Mouse (Mus musculus): ENCODE data around the gene Ext2. TPM values are rescaled to one million over a fixed set of nuclear protein-coding genes. Genes with fewer than 3 reads are reported as not detected.

The Ext2 gene
- polyA plus RNA-seq, 1 experiment from 2014 or later = 70.8 TPM

DNA sequence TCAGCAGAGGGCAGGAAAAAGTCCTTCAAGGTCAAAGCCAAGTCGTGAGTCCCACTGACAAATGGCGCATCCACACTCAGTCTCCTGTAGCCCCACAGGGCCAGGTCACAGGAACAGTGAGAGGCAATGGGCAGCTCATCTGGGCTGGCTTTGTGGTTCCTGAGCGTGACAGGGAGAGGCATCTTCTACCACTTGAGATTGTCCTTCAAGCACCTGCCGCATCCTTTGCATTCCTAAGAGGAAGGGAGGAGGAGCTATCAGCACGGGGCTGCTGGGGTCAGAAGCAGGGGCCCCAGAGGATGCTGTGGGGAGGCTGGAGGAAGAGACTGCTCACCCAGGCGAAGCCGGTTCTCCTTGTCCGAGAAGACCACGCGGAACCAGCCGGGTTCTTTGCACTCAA is 13.2 kb upstream of the Ext2 start:
- ATAC-seq (ENCODE audit: insufficient number of reproducible peaks, insufficient read depth, low FRiP score, low read depth) = no peak
- H3K27ac ChIP-seq (replicated peaks in 1 of 2; ENCODE audit: control insufficient read depth in 1 of 2, insufficient read depth in 1 of 2, low read depth in 2 of 2, low read length in 2 of 2) = no peak overlapping the region
- H3K36me3 ChIP-seq (ENCODE audit: control insufficient read depth, insufficient read depth, low read length) = peaks cover 38% of the 10 kb centered on the region

DNA sequence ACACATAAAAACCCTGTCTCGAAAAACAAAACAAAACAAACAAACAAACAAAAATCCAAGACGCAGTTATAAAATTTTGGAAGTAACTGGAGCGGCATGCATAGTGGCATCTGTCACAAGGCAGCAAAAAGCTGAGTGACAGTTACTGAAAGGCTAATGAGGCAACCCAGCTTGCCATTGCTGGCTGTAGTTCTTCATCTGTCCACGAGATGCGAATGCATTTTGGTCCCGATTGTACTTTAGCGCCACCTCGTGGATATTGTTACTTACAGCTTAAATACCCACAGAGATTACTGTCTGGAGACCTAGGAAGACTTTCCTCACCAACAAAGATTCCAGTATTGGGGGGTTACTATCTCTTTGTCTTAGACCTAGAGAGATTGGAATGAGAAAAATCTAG is 1.2 kb upstream of the Ext2 start:
- Histone ChIP-seq H3K27ac (replicated peaks in 1 of 2; ENCODE audit: control insufficient read depth in 1 of 2, insufficient read depth in 1 of 2, low read depth in 2 of 2, low read length in 2 of 2) (no peak overlapping the region), H3K4me1 (ENCODE audit: control insufficient read depth in 2 of 2, insufficient read depth in 2 of 2, low read length in 2 of 2) (peaks cover 0 to 7% of the 10 kb centered on the region in 2 experiments; a peak in 2 of 4 replicates), H3K27me3 (ENCODE audit: control insufficient read depth, insufficient read depth, low read length) (no peaks in the 10 kb centered on the region), H3K9me3 (ENCODE audit: control insufficient read depth, low read length) (no peaks in the 10 kb centered on the region), H3K9ac (ENCODE audit: low read length) (no peak overlapping the region), H3K4me3 (ENCODE audit: control insufficient read depth in 1 of 2, insufficient read depth in 1 of 2, low read depth in 1 of 2, low read length in 2 of 2) (no peak overlapping the region), H3K4me2 (ENCODE audit: low read length) (no peak overlapping the region), H3K36me3 (ENCODE audit: control insufficient read depth, insufficient read depth, low read length) (peaks cover 4% of the 10 kb centered on the region; the same call in 1 of the 2 replicates)
- 17% methylated on average over 8 of the region's 8 CpGs for WGBS
- no peak for ATAC-seq (ENCODE audit: insufficient number of reproducible peaks, insufficient read depth, low FRiP score, low read depth)

More for the DNA sequence above, 13.2 kb upstream of the Ext2 start:
- peaks cover 2 to 8% of the 10 kb centered on the region in 2 experiments; a peak in 3 of 4 replicates for H3K4me1 ChIP-seq (ENCODE audit: control insufficient read depth in 2 of 2, insufficient read depth in 2 of 2, low read length in 2 of 2)
- no peak overlapping the region for H3K4me3 ChIP-seq (ENCODE audit: control insufficient read depth in 1 of 2, insufficient read depth in 1 of 2, low read depth in 1 of 2, low read length in 2 of 2)
- no peak overlapping the region for H3K4me2 ChIP-seq (ENCODE audit: low read length)
- H3K9me3 ChIP-seq (ENCODE audit: control insufficient read depth, low read length) = no peaks in the 10 kb centered on the region
- WGBS = 69% methylated on average over 11 of the region's 11 CpGs
- H3K9ac ChIP-seq (ENCODE audit: low read length) = no peak overlapping the region
- H3K27me3 ChIP-seq (ENCODE audit: control insufficient read depth, insufficient read depth, low read length) = no peaks in the 10 kb centered on the region

DNA sequence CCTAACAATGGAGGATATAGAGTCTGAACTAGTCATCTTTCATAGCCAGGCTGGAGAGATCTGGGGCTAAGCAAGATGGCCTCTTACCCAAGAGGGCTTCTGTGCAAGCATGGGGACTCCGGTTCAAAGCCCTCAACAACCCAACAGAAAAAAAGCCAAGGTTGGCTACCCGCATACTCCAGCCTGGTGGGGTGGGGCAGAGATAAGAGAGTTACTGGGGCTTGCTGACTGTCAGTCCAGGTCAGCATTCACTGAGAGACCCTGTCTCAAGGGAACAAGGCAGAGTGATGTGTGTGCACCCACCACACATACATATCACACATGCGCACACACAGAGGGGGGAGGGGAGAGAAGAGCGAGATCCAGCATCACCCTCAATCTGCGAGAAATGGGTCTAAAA is 4.6 kb downstream of the Ext2 start:
- no peak overlapping the region for H3K27ac ChIP-seq (replicated peaks in 1 of 2; ENCODE audit: control insufficient read depth in 1 of 2, insufficient read depth in 1 of 2, low read depth in 2 of 2, low read length in 2 of 2)
- H3K9ac ChIP-seq (ENCODE audit: low read length) = no peak overlapping the region
- H3K4me2 ChIP-seq (ENCODE audit: low read length) = no peak overlapping the region
- peaks cover 0 to 7% of the 10 kb centered on the region in 2 experiments; a peak in 2 of 4 replicates for H3K4me1 ChIP-seq (ENCODE audit: control insufficient read depth in 2 of 2, insufficient read depth in 2 of 2, low read length in 2 of 2)
- no peak for ATAC-seq (ENCODE audit: insufficient number of reproducible peaks, insufficient read depth, low FRiP score, low read depth)
- no peaks in the 10 kb centered on the region for H3K9me3 ChIP-seq (ENCODE audit: control insufficient read depth, low read length)
- H3K27me3 ChIP-seq (ENCODE audit: control insufficient read depth, insufficient read depth, low read length) = no peaks in the 10 kb centered on the region
- no peak overlapping the region for H3K4me3 ChIP-seq (ENCODE audit: control insufficient read depth in 1 of 2, insufficient read depth in 1 of 2, low read depth in 1 of 2, low read length in 2 of 2)
- H3K36me3 ChIP-seq (ENCODE audit: control insufficient read depth, insufficient read depth, low read length) = peaks cover 13% of the 10 kb centered on the region
- WGBS = 88% methylated on average over 5 of the region's 5 CpGs

DNA sequence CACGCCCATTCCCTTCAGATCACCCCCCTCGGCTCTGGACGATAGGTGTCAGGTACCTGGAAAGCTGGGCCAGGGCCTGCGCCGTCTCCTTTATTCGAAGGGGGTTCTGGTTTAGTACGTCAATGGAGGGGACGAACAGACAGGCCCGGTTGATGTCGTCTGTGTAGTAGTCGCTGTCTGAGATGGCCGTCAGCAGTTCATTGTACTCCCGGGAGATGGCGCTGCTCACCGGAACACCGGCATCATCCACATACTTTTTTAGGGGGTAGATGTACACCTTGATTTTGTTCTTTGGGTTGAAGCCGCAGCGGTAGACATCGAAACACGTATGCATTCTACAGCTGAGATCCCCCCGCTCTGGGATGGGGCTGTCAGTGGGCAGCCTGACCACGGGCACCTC is 9.0 kb downstream of the Ext2 start:
- Histone ChIP-seq H3K27ac (replicated peaks in 1 of 2; ENCODE audit: control insufficient read depth in 1 of 2, insufficient read depth in 1 of 2, low read depth in 2 of 2, low read length in 2 of 2) (no peak overlapping the region), H3K4me3 (ENCODE audit: control insufficient read depth in 1 of 2, insufficient read depth in 1 of 2, low read depth in 1 of 2, low read length in 2 of 2) (no peak overlapping the region), H3K9me3 (ENCODE audit: control insufficient read depth, low read length) (no peaks in the 10 kb centered on the region), H3K36me3 (ENCODE audit: control insufficient read depth, insufficient read depth, low read length) (peaks cover 46% of the 10 kb centered on the region), H3K4me2 (ENCODE audit: low read length) (no peak overlapping the region), H3K27me3 (ENCODE audit: control insufficient read depth, insufficient read depth, low read length) (no peaks in the 10 kb centered on the region), H3K4me1 (ENCODE audit: control insufficient read depth in 2 of 2, insufficient read depth in 2 of 2, low read length in 2 of 2) (no peaks in the 10 kb centered on the region), H3K9ac (ENCODE audit: low read length) (no peak overlapping the region)
- WGBS = 86% methylated on average over 22 of the region's 22 CpGs
- no peak for ATAC-seq (ENCODE audit: insufficient number of reproducible peaks, insufficient read depth, low FRiP score, low read depth)

DNA sequence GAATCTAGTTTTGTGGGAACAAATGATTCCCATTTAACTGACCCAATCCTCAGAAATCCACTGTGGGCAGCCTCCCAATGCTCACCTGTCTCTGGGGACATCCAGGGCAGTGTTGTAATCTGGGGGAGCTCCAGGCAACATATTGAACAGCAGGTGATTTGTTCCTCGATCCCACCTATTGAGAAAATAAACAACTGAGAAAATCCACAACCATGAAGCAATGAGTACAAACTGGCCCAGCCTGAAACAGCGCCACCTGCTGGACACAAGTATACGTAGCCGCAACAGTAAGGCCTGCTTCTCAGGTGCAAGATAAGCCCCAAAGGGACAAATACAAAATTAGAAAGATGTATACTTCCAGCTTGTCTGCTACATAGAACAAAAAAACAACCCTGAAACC is 10.6 kb downstream of the Ext2 start:
- WGBS = 44% methylated on average over 4 of the region's 4 CpGs
- H3K36me3 ChIP-seq (ENCODE audit: control insufficient read depth, insufficient read depth, low read length) = peaks cover 56% of the 10 kb centered on the region

DNA sequence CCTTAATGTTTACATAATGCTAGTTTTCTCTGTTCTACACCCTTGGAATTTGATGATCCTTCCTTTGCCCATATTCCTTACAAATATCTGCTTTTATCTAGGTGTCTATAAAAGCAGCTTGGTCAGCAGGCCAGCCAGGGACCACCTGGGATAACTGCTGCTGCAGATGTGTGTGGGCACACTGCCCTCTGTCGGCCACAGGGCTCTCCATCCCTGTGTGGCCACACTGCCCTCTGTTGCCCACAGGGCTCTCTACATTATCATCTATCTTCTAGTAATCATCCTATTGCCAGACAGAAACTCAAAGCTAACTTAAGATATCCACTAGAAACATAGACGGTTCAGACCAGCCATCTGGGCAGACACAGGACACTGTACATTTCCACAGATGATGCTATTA is 12.4 kb downstream of the Ext2 start:
- WGBS = 5% methylated on average over 2 of the region's 2 CpGs
- ATAC-seq (ENCODE audit: insufficient number of reproducible peaks, insufficient read depth, low FRiP score, low read depth) = no peak
- no peak overlapping the region for H3K27ac ChIP-seq (replicated peaks in 1 of 2; ENCODE audit: control insufficient read depth in 1 of 2, insufficient read depth in 1 of 2, low read depth in 2 of 2, low read length in 2 of 2)
- peaks cover 71% of the 10 kb centered on the region for H3K36me3 ChIP-seq (ENCODE audit: control insufficient read depth, insufficient read depth, low read length)
- no peak overlapping the region for H3K4me3 ChIP-seq (ENCODE audit: control insufficient read depth in 1 of 2, insufficient read depth in 1 of 2, low read depth in 1 of 2, low read length in 2 of 2)
- H3K4me2 ChIP-seq (ENCODE audit: low read length) = no peak overlapping the region
- no peak overlapping the region for H3K9ac ChIP-seq (ENCODE audit: low read length)
- H3K9me3 ChIP-seq (ENCODE audit: control insufficient read depth, low read length) = no peaks in the 10 kb centered on the region
- no peaks in the 10 kb centered on the region for H3K4me1 ChIP-seq (ENCODE audit: control insufficient read depth in 2 of 2, insufficient read depth in 2 of 2, low read length in 2 of 2)
- H3K27me3 ChIP-seq (ENCODE audit: control insufficient read depth, insufficient read depth, low read length) = no peaks in the 10 kb centered on the region

More for the DNA sequence above, 10.6 kb downstream of the Ext2 start:
- Histone ChIP-seq H3K9me3 (ENCODE audit: control insufficient read depth, low read length) (no peaks in the 10 kb centered on the region), H3K27ac (replicated peaks in 1 of 2; ENCODE audit: control insufficient read depth in 1 of 2, insufficient read depth in 1 of 2, low read depth in 2 of 2, low read length in 2 of 2) (no peak overlapping the region), H3K9ac (ENCODE audit: low read length) (no peak overlapping the region), H3K4me1 (ENCODE audit: control insufficient read depth in 2 of 2, insufficient read depth in 2 of 2, low read length in 2 of 2) (no peaks in the 10 kb centered on the region), H3K4me3 (ENCODE audit: control insufficient read depth in 1 of 2, insufficient read depth in 1 of 2, low read depth in 1 of 2, low read length in 2 of 2) (no peak overlapping the region), H3K4me2 (ENCODE audit: low read length) (no peak overlapping the region), H3K27me3 (ENCODE audit: control insufficient read depth, insufficient read depth, low read length) (no peaks in the 10 kb centered on the region)
- ATAC-seq (ENCODE audit: insufficient number of reproducible peaks, insufficient read depth, low FRiP score, low read depth) = no peak

DNA sequence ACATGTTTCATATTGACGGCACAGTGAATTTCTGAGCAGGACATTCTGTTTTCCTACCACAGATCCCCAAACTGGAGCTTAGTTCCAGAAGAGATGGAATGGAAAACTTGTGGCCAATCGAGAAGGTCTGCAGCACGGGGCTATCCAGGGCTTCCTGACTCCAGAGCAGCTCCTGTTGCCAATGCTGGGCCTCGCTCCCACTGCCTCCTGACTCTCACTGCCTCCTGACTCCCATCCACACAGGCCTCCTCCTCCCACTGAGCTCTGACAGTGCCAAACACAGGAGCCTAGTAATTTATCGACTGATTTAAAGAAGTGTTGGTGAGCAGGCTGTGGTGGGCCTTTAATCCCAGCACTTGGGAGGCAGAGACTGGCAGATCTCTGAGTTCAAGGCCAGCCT is 14.3 kb downstream of the Ext2 start:
- Histone ChIP-seq H3K27me3 (ENCODE audit: control insufficient read depth, insufficient read depth, low read length) (no peaks in the 10 kb centered on the region), H3K27ac (replicated peaks in 1 of 2; ENCODE audit: control insufficient read depth in 1 of 2, insufficient read depth in 1 of 2, low read depth in 2 of 2, low read length in 2 of 2) (no peak overlapping the region), H3K4me1 (ENCODE audit: control insufficient read depth in 2 of 2, insufficient read depth in 2 of 2, low read length in 2 of 2) (no peaks in the 10 kb centered on the region), H3K4me2 (ENCODE audit: low read length) (no peak overlapping the region), H3K9ac (ENCODE audit: low read length) (no peak overlapping the region), H3K9me3 (ENCODE audit: control insufficient read depth, low read length) (no peaks in the 10 kb centered on the region), H3K4me3 (ENCODE audit: control insufficient read depth in 1 of 2, insufficient read depth in 1 of 2, low read depth in 1 of 2, low read length in 2 of 2) (no peak overlapping the region), H3K36me3 (ENCODE audit: control insufficient read depth, insufficient read depth, low read length) (peaks cover 78% of the 10 kb centered on the region)
- no peak for ATAC-seq (ENCODE audit: insufficient number of reproducible peaks, insufficient read depth, low FRiP score, low read depth)
- WGBS = 87% methylated on average over 5 of the region's 5 CpGs

DNA sequence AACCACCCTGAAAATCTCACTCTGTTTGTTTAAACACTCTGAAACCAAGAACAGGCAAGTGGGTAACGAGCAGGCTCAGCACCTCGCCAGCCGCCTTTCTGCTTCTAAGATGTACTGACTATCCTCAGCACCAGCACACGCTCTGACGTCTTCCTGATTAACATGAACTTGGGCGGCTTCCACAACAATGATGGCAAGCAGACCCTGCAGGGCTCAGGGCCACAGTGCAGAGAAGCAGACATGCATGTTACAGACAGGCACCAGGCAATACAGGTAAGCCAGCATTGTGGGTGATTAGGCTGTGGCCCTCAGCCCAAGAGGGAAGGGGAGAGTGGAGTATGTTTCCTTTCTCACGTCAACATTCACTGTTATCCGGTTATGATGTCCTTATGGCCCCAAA is 14.9 kb downstream of the Ext2 start:
- Histone ChIP-seq H3K4me2 (ENCODE audit: low read length) (no peak overlapping the region), H3K4me1 (ENCODE audit: control insufficient read depth in 2 of 2, insufficient read depth in 2 of 2, low read length in 2 of 2) (no peaks in the 10 kb centered on the region), H3K4me3 (ENCODE audit: control insufficient read depth in 1 of 2, insufficient read depth in 1 of 2, low read depth in 1 of 2, low read length in 2 of 2) (no peak overlapping the region), H3K9ac (ENCODE audit: low read length) (no peak overlapping the region), H3K27me3 (ENCODE audit: control insufficient read depth, insufficient read depth, low read length) (no peaks in the 10 kb centered on the region), H3K27ac (replicated peaks in 1 of 2; ENCODE audit: control insufficient read depth in 1 of 2, insufficient read depth in 1 of 2, low read depth in 2 of 2, low read length in 2 of 2) (no peak overlapping the region), H3K36me3 (ENCODE audit: control insufficient read depth, insufficient read depth, low read length) (peaks cover 77% of the 10 kb centered on the region), H3K9me3 (ENCODE audit: control insufficient read depth, low read length) (no peaks in the 10 kb centered on the region)
- no peak for ATAC-seq (ENCODE audit: insufficient number of reproducible peaks, insufficient read depth, low FRiP score, low read depth)
- WGBS = 77% methylated on average over 8 of the region's 8 CpGs
